Mouse (Mus musculus) brain, adult 2 months (tissue): ENCODE measurements around the gene Spint1.

Experiments
- DNase-seq: peaks from one replicate; pipeline ENCODE4 v3.0.0; 2011; ENCODE audit warnings: low read depth, low spot score

Spint1 gene

GRCm38 (mm10) chr2:119293311-119293710 is 56.1 kb downstream of the Spint1 start:
- no peak for DNase-seq

GRCm38 (mm10) chr2:119293776-119294390 is 56.7 kb downstream of the Spint1 start:
- peak; percentile 81 for DNase-seq

- peak; percentile 40 for DNase-seq
Measured at GRCm38 (mm10) chr2:119294411-119294810, 57.2 kb downstream of the Spint1 start.

- no peak for DNase-seq
Measured at GRCm38 (mm10) chr2:119296756-119297155, 59.6 kb downstream of the Spint1 start.

- no peak for DNase-seq
Measured at GRCm38 (mm10) chr2:119297506-119297905, 60.3 kb downstream of the Spint1 start.

GRCm38 (mm10) chr2:119298330-119298729 is 61.2 kb downstream of the Spint1 start:
- DNase-seq, result peak; percentile 84

- DNase-seq, result no peak
Measured at GRCm38 (mm10) chr2:119298839-119299238, 61.7 kb downstream of the Spint1 start.
